Mouse (Mus musculus) embryonic facial prominence, embryonic 10.5 days (tissue): Measurements from ENCODE around the gene Fkbp7. TPM values are rescaled to one million over a fixed set of nuclear protein-coding genes. Genes with fewer than 3 reads are reported as not detected.
A peak's percentile ranks its signal among the peaks of the same experiment; 100 is the strongest.

Source experiments
- DNase-seq: peaks from one replicate; pipeline ENCODE4 v3.0.0-alpha.2; 2017; ENCODE audit warnings: low spot score
- H3K27ac ChIP-seq: fragments of 300-500 bp; sonication (generic); replicated peaks from 2 replicates; pipeline ENCODE4 v1.5.1; 2016; ENCODE audit warnings: mild to moderate bottlenecking
- H3K27me3 ChIP-seq: fragments of 300-500 bp; sonication (generic); replicated peaks from 2 replicates; pipeline ENCODE4 v1.6.1; 2016; ENCODE audit warnings: low read depth, mild to moderate bottlenecking; ENCODE audit not compliant: poor library complexity, severe bottlenecking
- H3K36me3 ChIP-seq: fragments of 300-500 bp; sonication (generic); replicated peaks from 2 replicates; pipeline ENCODE4 v1.6.1; 2016; ENCODE audit warnings: mild to moderate bottlenecking, moderate library complexity
- H3K4me1 ChIP-seq: fragments of 300-500 bp; sonication (generic); 2 replicates; pipeline ENCODE4 v1.6.1; 2016
- H3K4me3 ChIP-seq: fragments of 300-500 bp; sonication (generic); 2 replicates; pipeline ENCODE4 v1.5.1; 2016; ENCODE audit warnings: mild to moderate bottlenecking, moderate library complexity
- H3K9me3 ChIP-seq: fragments of 300-500 bp; sonication (generic); 2 replicates; pipeline ENCODE4 v1.6.1; 2016; ENCODE audit warnings: mild to moderate bottlenecking
- WGBS: fragments of 180-500 bp; shearing (Covaris S2); methylation state at CpG from one replicate; pipeline ENCODE4 v1.1.7; 2016; 5-methylcytosine and 5-hydroxymethylcytosine counted together
- polyA plus RNA-seq: library from polyadenylated mRNA; unstranded; fragments of >200 nt; fragmentation: Nextera tagmentation; extraction: Ambion mirVana; gene quantifications from 2 replicates; pipeline ENCODE4 v1.2.1, GENCODE M21; 2016

Fkbp7 gene
- polyA plus RNA-seq, 1 experiment from 2014 or later = 24.6 TPM

GRCm38 (mm10) chr2:76682301-76682700 is 9.4 kb upstream of the Fkbp7 start:
- no peak for DNase-seq
- H3K9me3 ChIP-seq = no peaks in the 10 kb centered on the region
- no peaks in the 10 kb centered on the region for H3K27me3 ChIP-seq
- no peak overlapping the region for H3K27ac ChIP-seq
- H3K4me1 ChIP-seq = peaks cover 1% of the 10 kb centered on the region; the same call in 1 of the 2 replicates
- 92% methylated on average over 8 of the region's 8 CpGs for WGBS
- no peak overlapping the region for H3K4me3 ChIP-seq
- H3K36me3 ChIP-seq = peaks cover 90% of the 10 kb centered on the region

GRCm38 (mm10) chr2:76676401-76677226 is 3.7 kb upstream of the Fkbp7 start:
- Histone ChIP-seq H3K9me3 (no peaks in the 10 kb centered on the region), H3K27me3 (no peaks in the 10 kb centered on the region), H3K27ac (peak overlapping the region; percentile 91), H3K4me1 (peaks cover 38% of the 10 kb centered on the region), H3K4me3 (peak overlapping the region; percentile 93), H3K36me3 (peaks cover 34% of the 10 kb centered on the region)
- 70% methylated on average over 13 of the region's 13 CpGs for WGBS
- DNase-seq = no peak

- H3K4me3 ChIP-seq = peak overlapping the region; percentile 93
- H3K9me3 ChIP-seq = no peaks in the 10 kb centered on the region
- H3K4me1 ChIP-seq = peaks cover 40% of the 10 kb centered on the region
- no peak for DNase-seq
- peak overlapping the region; percentile 91 for H3K27ac ChIP-seq
- H3K36me3 ChIP-seq = peaks cover 31% of the 10 kb centered on the region
- H3K27me3 ChIP-seq = no peaks in the 10 kb centered on the region
- WGBS = 17% methylated on average over 4 of the region's 4 CpGs
These were observed 3.0 kb upstream of the Fkbp7 start for GRCm38 (mm10) chr2:76675949-76676348.

GRCm38 (mm10) chr2:76675451-76675850 is 2.5 kb upstream of the Fkbp7 start:
- H3K36me3 ChIP-seq = peaks cover 28% of the 10 kb centered on the region
- peaks cover 40% of the 10 kb centered on the region for H3K4me1 ChIP-seq
- no peak for DNase-seq
- under 1% methylated on average over 44 of the region's 44 CpGs for WGBS
- peak overlapping the region; percentile 91 for H3K27ac ChIP-seq
- no peaks in the 10 kb centered on the region for H3K27me3 ChIP-seq
- peak overlapping the region; percentile 93 for H3K4me3 ChIP-seq
- H3K9me3 ChIP-seq = no peaks in the 10 kb centered on the region

- peaks cover 40% of the 10 kb centered on the region for H3K4me1 ChIP-seq
- 4% methylated on average over 52 of the region's 52 CpGs for WGBS
- H3K4me3 ChIP-seq = peak within 1 kb of the TSS; percentile 93
- no peaks in the 10 kb centered on the region for H3K9me3 ChIP-seq
- H3K27ac ChIP-seq = peak within 1 kb of the TSS; percentile 91
- H3K36me3 ChIP-seq = peaks cover 22% of the 10 kb centered on the region
- no peaks in the 10 kb centered on the region for H3K27me3 ChIP-seq
- DNase-seq = peak; percentile 89
These were observed 2.0 kb upstream of the Fkbp7 start, which contains the start of gene Plekha3 for GRCm38 (mm10) chr2:76674725-76675427. Gene Plekha3, plus strand, starts transcription at chr2:76675281.

GRCm38 (mm10) chr2:76673472-76674081 is 661 bp upstream of the Fkbp7 start:
- DNase-seq = peak; percentile 44
- Histone ChIP-seq H3K4me3 (peak overlapping the region; percentile 61), H3K9me3 (no peaks in the 10 kb centered on the region)

GRCm38 (mm10) chr2:76672134-76672745 is 676 bp downstream of the Fkbp7 start:
- 46% methylated on average over 9 of the region's 9 CpGs for WGBS
- H3K9me3 ChIP-seq = no peaks in the 10 kb centered on the region
- peak overlapping the region; percentile 61 for H3K4me3 ChIP-seq
- no peaks in the 10 kb centered on the region for H3K27me3 ChIP-seq
- peaks cover 7% of the 10 kb centered on the region for H3K36me3 ChIP-seq
- H3K4me1 ChIP-seq = peaks cover 38% of the 10 kb centered on the region
- peak overlapping the region; percentile 87 for H3K27ac ChIP-seq
- DNase-seq = no peak

More at GRCm38 (mm10) chr2:76673472-76674081, 661 bp upstream of the Fkbp7 start:
- Histone ChIP-seq H3K27me3 (no peaks in the 10 kb centered on the region), H3K27ac (peak overlapping the region; percentile 87), H3K4me1 (peaks cover 40% of the 10 kb centered on the region), H3K36me3 (peaks cover 16% of the 10 kb centered on the region)
- 34% methylated on average over 7 of the region's 7 CpGs for WGBS

- Histone ChIP-seq H3K27ac (peak overlapping the region; percentile 87; the same call in 1 of the 2 replicates), H3K27me3 (no peaks in the 10 kb centered on the region), H3K4me3 (peak overlapping the region; percentile 61), H3K9me3 (no peaks in the 10 kb centered on the region), H3K36me3 (peaks cover 7% of the 10 kb centered on the region), H3K4me1 (peaks cover 32% of the 10 kb centered on the region)
- WGBS = 92% methylated on average over 6 of the region's 6 CpGs
- no peak for DNase-seq
These were observed 1.3 kb downstream of the Fkbp7 start for GRCm38 (mm10) chr2:76671641-76672040.

- H3K9me3 ChIP-seq = no peaks in the 10 kb centered on the region
- H3K27ac ChIP-seq = no peak overlapping the region
- 88% methylated on average over 5 of the region's 5 CpGs for WGBS
- DNase-seq = no peak
- no peak overlapping the region for H3K4me3 ChIP-seq
- peaks cover 39% of the 10 kb centered on the region for H3K36me3 ChIP-seq
- peaks cover 8% of the 10 kb centered on the region for H3K4me1 ChIP-seq
- no peaks in the 10 kb centered on the region for H3K27me3 ChIP-seq
These were observed 5.7 kb downstream of the Fkbp7 start for GRCm38 (mm10) chr2:76667200-76667599.

GRCm38 (mm10) chr2:76665531-76665930 is 7.4 kb downstream of the Fkbp7 start:
- H3K4me1 ChIP-seq = no peaks in the 10 kb centered on the region
- H3K36me3 ChIP-seq = peaks cover 48% of the 10 kb centered on the region
- no peak overlapping the region for H3K4me3 ChIP-seq
- no peak overlapping the region for H3K27ac ChIP-seq
- H3K9me3 ChIP-seq = no peaks in the 10 kb centered on the region
- WGBS = 92% methylated on average over 7 of the region's 7 CpGs
- DNase-seq = no peak
- H3K27me3 ChIP-seq = no peaks in the 10 kb centered on the region

GRCm38 (mm10) chr2:76659419-76659818 is 13.5 kb downstream of the Fkbp7 start:
- Histone ChIP-seq H3K27me3 (no peaks in the 10 kb centered on the region), H3K9me3 (no peaks in the 10 kb centered on the region), H3K4me3 (no peak overlapping the region), H3K4me1 (no peaks in the 10 kb centered on the region), H3K27ac (no peak overlapping the region), H3K36me3 (peaks cover 31% of the 10 kb centered on the region)
- DNase-seq = no peak
- WGBS = 57% methylated on average over 8 of the region's 8 CpGs

GRCm38 (mm10) chr2:76658551-76658950 is 14.4 kb downstream of the Fkbp7 start:
- Histone ChIP-seq H3K4me3 (no peak overlapping the region), H3K27ac (no peak overlapping the region), H3K4me1 (no peaks in the 10 kb centered on the region), H3K27me3 (no peaks in the 10 kb centered on the region), H3K9me3 (no peaks in the 10 kb centered on the region), H3K36me3 (peaks cover 22% of the 10 kb centered on the region)
- DNase-seq = no peak
- 82% methylated on average over 13 of the region's 13 CpGs for WGBS
